Mouse (Mus musculus) midbrain, embryonic 13.5 days (tissue): ENCODE measurements around the gene Egfl6. TPM values are rescaled to one million over a fixed set of nuclear protein-coding genes. Genes with fewer than 3 reads are reported as not detected.
"Not testable (repeated sequence)": the region's sequence is repeated elsewhere in the genome, so short reads cannot be mapped to it uniquely, and the experiment has no call there.

ENCODE experiments used
- ATAC-seq: fragments of 200-750 bp; cut with Nextera tagmentation; 2 replicates; pipeline ENCODE4 v1.8.0; 2017; ENCODE audit warnings: mild to moderate bottlenecking, moderate TSS enrichment, moderate library complexity
- H3K27ac ChIP-seq: fragments of 300-500 bp; sonication (generic); 2 replicates; pipeline ENCODE4 v1.5.1; 2015; ENCODE audit warnings: inconsistent platforms, mild to moderate bottlenecking, moderate library complexity
- H3K27me3 ChIP-seq: fragments of 300-500 bp; sonication (generic); 2 replicates; pipeline ENCODE4 v1.6.1; 2015; ENCODE audit warnings: mild to moderate bottlenecking, inconsistent platforms
- H3K36me3 ChIP-seq: fragments of 300-500 bp; sonication (generic); 2 replicates; pipeline ENCODE4 v1.6.1; 2015; ENCODE audit warnings: mild to moderate bottlenecking, inconsistent platforms
- H3K4me1 ChIP-seq: fragments of 300-500 bp; sonication (generic); replicated peaks from 2 replicates; pipeline ENCODE4 v1.6.1; 2015; ENCODE audit warnings: inconsistent platforms
- H3K4me2 ChIP-seq: fragments of 300-500 bp; sonication (generic); replicated peaks from 2 replicates; pipeline ENCODE4 v1.6.1; 2015; ENCODE audit warnings: moderate library complexity, mild to moderate bottlenecking, inconsistent platforms
- H3K4me3 ChIP-seq: fragments of 300-500 bp; sonication (generic); replicated peaks from 2 replicates; pipeline ENCODE4 v1.5.1; 2015; ENCODE audit warnings: mild to moderate bottlenecking, inconsistent platforms
- H3K9ac ChIP-seq: fragments of 300-500 bp; sonication (generic); replicated peaks from 2 replicates; pipeline ENCODE4 v1.6.1; 2015; ENCODE audit warnings: mild to moderate bottlenecking, inconsistent platforms
- H3K9me3 ChIP-seq: fragments of 300-500 bp; sonication (generic); 2 replicates; pipeline ENCODE4 v1.6.1; 2016; ENCODE audit warnings: mild to moderate bottlenecking, inconsistent platforms
- WGBS: fragments of 180-500 bp; shearing (Covaris S2); methylation state at CpG from one replicate; pipeline ENCODE4 v1.1.7; 2015; 5-methylcytosine and 5-hydroxymethylcytosine counted together
- polyA plus RNA-seq: library from polyadenylated mRNA; unstranded; fragments of >200 nt; fragmentation: Nextera tagmentation; extraction: Ambion mirVana; gene quantifications from 2 replicates; pipeline ENCODE4 v1.2.1, GENCODE M21; 2015

Gene Egfl6
- polyA plus RNA-seq, 1 experiment from 2014 or later, result 1.0 TPM

DNA sequence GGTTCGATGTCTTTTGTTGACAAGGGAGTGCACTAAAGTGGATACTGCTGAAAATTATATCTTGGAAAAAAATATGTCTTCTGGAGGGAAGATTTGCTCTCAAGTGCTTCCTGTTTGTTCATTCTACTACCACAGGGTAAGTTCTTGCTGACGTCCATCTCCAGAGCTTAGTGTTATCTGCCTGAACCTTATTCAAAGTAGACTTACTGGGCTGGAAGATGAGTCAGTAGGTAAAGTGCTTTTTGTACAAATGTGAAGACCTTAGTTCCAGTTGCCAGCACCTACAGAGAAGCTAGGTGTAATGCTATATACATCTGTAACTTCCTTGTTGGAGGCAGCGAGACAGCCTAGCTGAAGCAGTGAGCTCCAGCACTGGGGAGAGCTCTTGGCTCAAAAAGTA is 69.6 kb downstream of the Egfl6 start:
- no peak overlapping the region for H3K9ac ChIP-seq
- H3K4me3 ChIP-seq, result no peak overlapping the region
- no peak overlapping the region for H3K27ac ChIP-seq
- no peaks in the 10 kb centered on the region for H3K36me3 ChIP-seq
- H3K4me2 ChIP-seq, result no peak overlapping the region
- H3K27me3 ChIP-seq, result peaks cover 16% of the 10 kb centered on the region; the same call in 1 of the 2 replicates
- WGBS, result 91% methylated on average over 3 of the region's 3 CpGs
- no peaks in the 10 kb centered on the region for H3K4me1 ChIP-seq
- no peak for ATAC-seq
- no peaks in the 10 kb centered on the region for H3K9me3 ChIP-seq

GRCm38 (mm10) chrX:166514035-166514434 is 71.5 kb downstream of the Egfl6 start:
- not testable (repeated sequence) for ATAC-seq

DNA sequence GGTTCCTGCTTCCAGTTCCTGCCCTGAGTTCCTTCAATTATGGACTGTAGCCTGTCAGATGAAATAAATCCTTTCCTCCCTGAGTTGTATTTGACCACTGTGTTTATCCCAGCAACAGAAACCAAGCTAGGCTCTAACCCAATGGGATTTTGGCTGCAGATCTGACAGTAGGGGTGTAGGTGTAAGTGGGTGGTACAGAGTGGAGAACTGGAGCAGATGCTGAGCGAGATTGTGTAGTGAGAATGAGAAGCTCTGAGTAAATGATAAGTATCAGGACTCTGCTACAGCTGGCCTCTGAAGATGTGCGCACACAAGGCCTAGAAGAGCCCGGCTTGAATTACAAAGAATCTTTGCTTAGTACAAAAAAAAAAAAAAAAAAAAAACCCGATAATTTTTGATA is 73.4 kb downstream of the Egfl6 start:
- 90% methylated on average over 4 of the region's 4 CpGs for WGBS
- Histone ChIP-seq H3K4me3 (no peak overlapping the region), H3K36me3 (no peaks in the 10 kb centered on the region), H3K27me3 (peaks cover 12% of the 10 kb centered on the region; the same call in 1 of the 2 replicates), H3K4me2 (no peak overlapping the region), H3K27ac (no peak overlapping the region), H3K4me1 (peaks cover 3% of the 10 kb centered on the region; the same call in 1 of the 2 replicates), H3K9me3 (no peaks in the 10 kb centered on the region), H3K9ac (no peak overlapping the region)
- ATAC-seq, result no peak

More at GRCm38 (mm10) chrX:166514035-166514434, 71.5 kb downstream of the Egfl6 start:
- H3K4me2 ChIP-seq, result peak overlapping the region; percentile 13
- not testable (repeated sequence) for H3K36me3 ChIP-seq, H3K4me3 ChIP-seq, H3K27ac ChIP-seq, H3K9me3 ChIP-seq, H3K9ac ChIP-seq, H3K4me1 ChIP-seq
- 35% methylated on average over 12 of the region's 12 CpGs for WGBS
- peaks cover 12% of the 10 kb centered on the region; the same call in 1 of the 2 replicates for H3K27me3 ChIP-seq

GRCm38 (mm10) chrX:166511107-166511506 is 74.4 kb downstream of the Egfl6 start:
- Histone ChIP-seq H3K27me3 (peaks cover 11% of the 10 kb centered on the region; the same call in 1 of the 2 replicates), H3K9ac (no peak overlapping the region), H3K27ac (no peak overlapping the region), H3K36me3 (no peaks in the 10 kb centered on the region), H3K4me2 (no peak overlapping the region), H3K4me1 (peaks cover 3% of the 10 kb centered on the region; the same call in 1 of the 2 replicates), H3K4me3 (no peak overlapping the region), H3K9me3 (no peaks in the 10 kb centered on the region)
- no peak for ATAC-seq

DNA sequence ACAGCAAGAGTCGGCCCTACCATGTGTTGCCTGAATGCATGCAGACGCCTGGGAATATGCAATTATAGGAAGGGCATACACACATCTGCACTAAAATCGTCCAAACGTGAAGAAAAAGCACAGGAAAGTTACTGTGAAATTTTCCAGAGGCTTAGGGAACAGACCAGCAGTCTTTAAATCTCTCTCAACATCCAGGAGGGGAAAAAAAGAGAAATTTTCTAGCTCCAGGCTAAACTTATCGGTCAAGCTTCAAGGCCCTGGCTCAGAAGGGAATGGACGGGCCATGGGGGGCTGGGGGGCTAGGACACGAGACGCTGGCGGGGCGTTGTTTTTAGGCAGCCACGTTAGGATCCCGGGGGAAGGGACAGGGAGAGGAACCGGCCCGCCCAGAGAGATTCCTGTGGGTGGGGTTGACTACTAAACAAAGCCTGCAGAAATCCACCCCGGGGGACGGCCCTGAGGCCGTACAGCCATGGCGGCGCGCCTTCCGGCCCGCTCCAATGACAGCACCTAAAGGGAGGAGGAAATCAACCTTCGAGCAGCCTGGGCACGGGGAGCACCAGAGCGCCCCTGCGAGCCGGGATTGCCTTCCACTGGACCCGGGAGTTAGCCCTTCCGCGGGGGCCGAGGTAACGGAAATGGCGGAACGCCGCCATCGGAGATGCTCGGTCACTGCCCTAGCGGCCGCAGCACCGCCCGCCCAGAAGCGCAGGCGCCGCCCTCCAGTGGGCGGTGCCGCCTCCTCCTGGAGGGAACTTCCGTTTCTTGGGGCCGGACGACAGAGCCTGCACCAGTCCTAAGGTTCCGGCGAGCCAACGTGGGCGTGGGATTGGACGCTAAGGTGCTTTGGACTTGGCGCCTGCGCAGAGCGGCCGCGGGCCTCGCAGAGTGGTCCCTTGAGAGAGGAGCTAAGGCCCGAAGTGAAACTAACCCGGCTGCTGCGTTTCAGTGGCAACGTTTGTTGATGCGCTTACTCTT is 75.5 kb downstream of the Egfl6 start:
- ATAC-seq, result peak; percentile 99
- 23% methylated on average over 65 of the region's 65 CpGs for WGBS

DNA sequence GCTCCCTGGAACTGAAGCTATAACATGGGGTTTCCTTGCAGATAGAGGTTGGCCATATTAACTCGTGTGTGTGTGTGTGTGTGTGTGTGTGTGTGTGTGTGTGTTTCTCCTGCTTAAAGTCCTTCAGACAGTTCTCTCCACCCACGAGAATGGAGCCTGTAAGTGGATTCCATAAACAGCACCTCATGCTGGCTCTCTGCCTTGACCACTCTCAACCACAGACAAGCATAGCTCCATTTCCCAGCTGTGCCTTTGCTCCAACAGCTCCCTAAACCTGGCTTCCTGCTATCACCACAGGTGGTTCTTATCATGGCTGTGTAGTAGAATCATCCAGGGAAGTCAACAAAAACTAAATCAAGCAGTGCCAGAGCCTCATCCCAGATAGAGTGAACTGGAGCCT is 81.1 kb downstream of the Egfl6 start:
- H3K4me1 ChIP-seq, result peaks cover 3% of the 10 kb centered on the region; the same call in 1 of the 2 replicates
- no peaks in the 10 kb centered on the region for H3K9me3 ChIP-seq
- peaks cover 16% of the 10 kb centered on the region for H3K36me3 ChIP-seq
- no peak overlapping the region for H3K4me3 ChIP-seq
- no peak for ATAC-seq
- no peak overlapping the region for H3K27ac ChIP-seq
- WGBS, result 79% methylated on average over 2 of the region's 2 CpGs
- H3K9ac ChIP-seq, result no peak overlapping the region
- no peak overlapping the region for H3K4me2 ChIP-seq
- H3K27me3 ChIP-seq, result 0 out of 2 replicates have a peak, but pooled peaks cover 4% of the 10 kb centered on the region

More for the DNA sequence above, 75.5 kb downstream of the Egfl6 start:
- Histone ChIP-seq H3K4me1 (peaks cover 3% of the 10 kb centered on the region; the same call in 1 of the 2 replicates), H3K27ac (peak overlapping the region; percentile 98), H3K4me2 (peak overlapping the region; percentile 55), H3K9me3 (no peaks in the 10 kb centered on the region), H3K36me3 (peaks cover 3% of the 10 kb centered on the region; the same call in 1 of the 2 replicates), H3K4me3 (peak overlapping the region; percentile 51), H3K27me3 (peaks cover 8% of the 10 kb centered on the region; the same call in 1 of the 2 replicates), H3K9ac (peak overlapping the region; percentile 77)

GRCm38 (mm10) chrX:166499496-166500190 is 85.9 kb downstream of the Egfl6 start:
- Histone ChIP-seq H3K9ac (no peak overlapping the region), H3K27ac (no peak overlapping the region), H3K36me3 (peaks cover 13% of the 10 kb centered on the region), H3K27me3 (0 out of 2 replicates have a peak, but pooled peaks cover 4% of the 10 kb centered on the region), H3K4me1 (no peaks in the 10 kb centered on the region), H3K4me2 (no peak overlapping the region), H3K9me3 (no peaks in the 10 kb centered on the region), H3K4me3 (no peak overlapping the region)
- no peak for ATAC-seq
- 74% methylated on average over 1 of the region's 1 CpGs for WGBS

GRCm38 (mm10) chrX:166497771-166498170 is 87.7 kb downstream of the Egfl6 start:
- H3K9ac ChIP-seq, result no peak overlapping the region
- no peak overlapping the region for H3K4me2 ChIP-seq
- H3K9me3 ChIP-seq, result no peaks in the 10 kb centered on the region
- H3K27me3 ChIP-seq, result 0 out of 2 replicates have a peak, but pooled peaks cover 4% of the 10 kb centered on the region
- peaks cover 7% of the 10 kb centered on the region for H3K36me3 ChIP-seq
- ATAC-seq, result no peak
- no peaks in the 10 kb centered on the region for H3K4me1 ChIP-seq
- H3K27ac ChIP-seq, result no peak overlapping the region
- 51% methylated on average over 4 of the region's 4 CpGs for WGBS
- H3K4me3 ChIP-seq, result no peak overlapping the region

DNA sequence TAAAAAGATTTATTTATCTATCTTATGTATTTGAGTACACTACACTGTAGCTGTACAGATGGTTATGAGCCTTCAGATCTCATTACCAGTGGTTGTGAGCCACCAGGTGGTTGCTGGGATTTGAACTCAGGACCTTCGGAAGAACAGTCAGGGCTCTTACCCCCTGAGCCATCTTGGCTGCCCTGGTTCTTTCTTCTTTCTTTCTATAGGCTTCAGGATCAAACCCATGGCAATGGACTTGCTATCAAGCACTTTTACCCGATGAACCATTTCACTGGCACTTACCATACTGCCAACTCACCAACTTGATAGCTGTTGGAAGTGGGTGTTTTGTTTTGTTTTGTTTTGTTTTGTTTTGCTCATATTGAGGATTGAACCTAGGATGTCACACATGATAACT is 90.5 kb downstream of the Egfl6 start:
- no peak overlapping the region for H3K27ac ChIP-seq
- no peaks in the 10 kb centered on the region for H3K36me3 ChIP-seq
- H3K4me2 ChIP-seq, result no peak overlapping the region
- H3K4me3 ChIP-seq, result no peak overlapping the region
- ATAC-seq, result no peak
- no peak overlapping the region for H3K9ac ChIP-seq
- WGBS, result 93% methylated on average over 2 of the region's 2 CpGs
- H3K4me1 ChIP-seq, result no peaks in the 10 kb centered on the region
- no peaks in the 10 kb centered on the region for H3K9me3 ChIP-seq
- H3K27me3 ChIP-seq, result no peaks in the 10 kb centered on the region

DNA sequence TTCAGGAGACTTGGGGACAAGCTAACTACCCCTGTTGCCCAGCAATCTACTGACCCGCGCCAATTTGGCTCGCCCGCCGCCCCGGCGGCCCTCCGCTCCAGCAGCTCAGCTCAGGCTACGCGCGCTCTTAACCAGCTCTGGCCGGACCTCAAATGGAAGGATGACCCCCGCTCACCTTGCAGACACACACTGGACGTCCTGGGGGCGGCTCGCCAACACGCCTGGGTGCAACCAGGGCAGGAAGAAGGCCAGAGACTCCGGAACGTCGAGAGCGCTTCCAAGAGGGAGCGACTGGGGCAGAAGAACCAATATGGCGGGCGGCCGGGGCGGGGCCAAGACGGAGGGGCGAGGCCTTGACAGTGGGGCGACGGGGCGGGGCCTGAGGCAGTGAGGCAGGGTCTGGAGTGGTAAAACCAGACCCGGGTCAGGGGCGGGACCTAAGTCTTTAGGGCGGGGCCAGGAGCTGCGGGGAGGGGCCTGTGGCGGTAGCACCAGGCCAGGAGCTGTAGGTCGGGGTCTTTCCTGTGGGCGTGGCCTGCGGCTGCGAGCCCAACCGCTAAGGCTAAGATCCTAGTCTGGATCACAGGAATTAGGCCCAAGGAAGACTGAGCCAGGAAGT is 106.0 kb downstream of the Egfl6 start, which contains the start of gene Rab9:
TSS of gene Rab9 (minus strand) at position 503 of the 619 bp plus-strand sequence.
- Histone ChIP-seq H3K36me3 (no peaks in the 10 kb centered on the region), H3K4me3 (peak within 1 kb of the TSS; percentile 61), H3K4me2 (peak within 1 kb of the TSS; percentile 64), H3K4me1 (peaks cover 9% of the 10 kb centered on the region; the same call in 1 of the 2 replicates), H3K9me3 (no peaks in the 10 kb centered on the region), H3K27me3 (no peaks in the 10 kb centered on the region), H3K27ac (peak within 1 kb of the TSS; percentile 81), H3K9ac (peak within 1 kb of the TSS; percentile 77)
- ATAC-seq, result peak; percentile 99
- 17% methylated on average over 39 of the region's 41 CpGs for WGBS

DNA sequence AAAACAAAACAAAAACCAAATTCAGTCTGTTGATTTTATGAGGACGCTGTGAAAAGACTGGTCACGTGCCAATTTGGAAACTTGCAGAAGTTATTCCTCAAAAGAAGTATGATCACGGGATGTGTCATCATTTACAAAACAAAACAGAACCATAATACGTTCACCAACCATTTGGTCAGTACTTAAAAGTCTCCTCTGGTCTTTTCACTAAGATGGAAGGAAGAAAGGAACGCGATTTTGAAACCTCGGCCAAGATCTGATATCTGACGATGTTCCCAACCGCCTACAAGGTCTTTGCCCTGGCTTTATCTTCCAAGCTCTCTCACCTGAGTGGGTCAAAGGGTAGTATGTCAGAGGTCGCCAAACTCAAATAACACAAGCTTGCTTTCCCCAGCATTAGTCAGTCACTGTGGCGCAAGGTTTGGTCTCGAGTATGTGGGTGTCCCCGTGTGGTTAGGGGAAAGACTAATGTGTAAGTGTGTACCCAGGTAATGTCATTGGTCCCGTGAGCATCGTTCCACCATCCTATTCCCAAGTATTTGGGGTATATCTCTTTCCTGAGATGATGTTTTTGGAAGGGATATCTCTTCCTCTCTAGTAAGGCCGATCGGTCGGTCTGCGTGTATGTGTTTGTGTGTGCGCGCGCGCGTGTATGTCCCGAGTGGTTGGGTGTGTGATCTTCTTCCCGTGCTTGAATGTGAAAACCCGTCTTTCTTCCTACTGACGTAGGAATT is 106.7 kb downstream of the Egfl6 start:
- peak overlapping the region; percentile 81; the same call in 1 of the 2 replicates for H3K27ac ChIP-seq
- peak; percentile 30 for ATAC-seq
- 0 out of 2 replicates have a peak, but pooled peaks cover 2% of the 10 kb centered on the region for H3K27me3 ChIP-seq
- H3K9ac ChIP-seq, result peak overlapping the region; percentile 77
- WGBS, result 21% methylated on average over 28 of the region's 28 CpGs
- H3K4me2 ChIP-seq, result peak overlapping the region; percentile 64
- H3K9me3 ChIP-seq, result no peaks in the 10 kb centered on the region
- peaks cover 9% of the 10 kb centered on the region; the same call in 1 of the 2 replicates for H3K4me1 ChIP-seq
- peak overlapping the region; percentile 61 for H3K4me3 ChIP-seq
- H3K36me3 ChIP-seq, result no peaks in the 10 kb centered on the region
